Mouse (Mus musculus) erythroblast, embryonic 14.5 days (primary cell): ENCODE measurements around the gene Slc7a6. TPM values are rescaled to one million over a fixed set of nuclear protein-coding genes. Genes with fewer than 3 reads are reported as not detected.
A peak's percentile ranks its signal among the peaks of the same experiment; 100 is the strongest.

Experiments
- H3K27me3 ChIP-seq: 2 replicates; pipeline ENCODE4 v1.6.1; 2012; ENCODE audit warnings: inconsistent platforms; ENCODE audit not compliant: control insufficient read depth
- H3K36me3 ChIP-seq: 2 replicates; pipeline ENCODE4 v1.6.1; 2012; ENCODE audit warnings: mild to moderate bottlenecking, inconsistent platforms; ENCODE audit not compliant: control insufficient read depth
- H3K4me1 ChIP-seq: 2 replicates; pipeline ENCODE4 v1.6.1; 2012; ENCODE audit warnings: inconsistent platforms; ENCODE audit not compliant: control insufficient read depth
- H3K4me3 ChIP-seq: replicated peaks from 2 replicates; pipeline ENCODE3; 2012; ENCODE audit warnings: moderate library complexity, mild to moderate bottlenecking, inconsistent platforms
- H3K9me3 ChIP-seq: 2 replicates; pipeline ENCODE4 v1.6.1; 2012; ENCODE audit warnings: low read length, inconsistent platforms, mixed read lengths; ENCODE audit not compliant: control insufficient read depth
- GATA1 ChIP-seq: IDR thresholded peaks from 2 replicates; pipeline ENCODE4 v1.6.1; 2012; ENCODE audit warnings: low read length, inconsistent platforms, mixed read lengths
- TAL1 ChIP-seq: IDR thresholded peaks from 3 replicates; pipeline ENCODE4 v1.6.1; 2012; ENCODE audit warnings: low read length, inconsistent platforms, mixed read lengths
- polyA plus RNA-seq: library from polyadenylated mRNA; stranded (reverse); fragments of >175 nt; gene quantifications from 2 replicates; pipeline ENCODE4 v1.2.3, GENCODE M21; 2012

Slc7a6 gene
- 0.03 and 0.06 TPM in 2 replicates for polyA plus RNA-seq

DNA sequence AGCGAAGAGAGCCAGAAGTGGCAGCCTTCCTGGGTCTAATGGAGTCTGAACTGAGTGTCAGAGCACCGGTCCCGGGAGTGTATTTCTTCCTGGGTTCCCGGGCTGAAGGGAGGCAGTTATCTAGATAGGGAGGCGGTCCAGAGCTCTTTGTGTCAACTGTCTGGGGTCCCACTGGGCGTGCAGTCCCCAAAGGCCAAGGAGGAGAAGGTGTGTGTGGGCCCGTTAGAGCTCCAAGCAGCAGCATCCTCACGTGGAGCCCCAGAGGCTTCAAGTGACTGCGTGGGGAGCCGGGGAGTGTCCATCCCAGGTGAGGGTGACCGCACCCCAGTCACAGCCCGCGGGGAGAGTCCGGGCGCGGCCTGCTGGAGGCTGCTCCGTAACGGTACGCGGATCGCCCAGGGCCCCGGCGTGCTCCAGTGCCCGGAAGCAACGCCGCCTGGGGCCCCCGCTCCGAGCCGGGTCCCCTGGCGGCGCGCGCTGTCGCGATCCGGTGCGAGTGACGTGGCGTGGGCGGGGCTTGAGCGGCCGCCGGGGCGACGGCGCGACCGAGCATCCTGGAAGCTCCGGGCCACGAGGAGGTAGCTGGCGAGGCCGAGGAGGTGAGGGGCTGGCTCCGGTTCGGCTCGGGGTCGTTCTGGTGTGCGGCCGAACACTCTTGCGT lies at the start of gene Slc7a6:
Slc7a6 (plus strand) TSS at position 502 of the 661 bp plus-strand sequence.
- Histone ChIP-seq H3K4me1 (peaks cover 22% of the 10 kb centered on the region), H3K36me3 (peaks cover 3% of the 10 kb centered on the region), H3K4me3 (peak within 1 kb of the TSS; percentile 82), H3K9me3 (no peaks in the 10 kb centered on the region), H3K27me3 (peaks cover 36% of the 10 kb centered on the region)
- TF ChIP-seq GATA1 (no peak), TAL1 (no peak)

GRCm38 (mm10) chr8:106123443-106123842 lies 45.2 kb upstream of the Slc7a6 start:
- peaks cover 67% of the 10 kb centered on the region for H3K36me3 ChIP-seq
- no peak for TF ChIP-seq GATA1
- TF ChIP-seq TAL1 = no peak
- no peaks in the 10 kb centered on the region for H3K27me3 ChIP-seq
- no peaks in the 10 kb centered on the region for H3K9me3 ChIP-seq
- H3K4me3 ChIP-seq = no peak overlapping the region
- H3K4me1 ChIP-seq = no peaks in the 10 kb centered on the region

DNA sequence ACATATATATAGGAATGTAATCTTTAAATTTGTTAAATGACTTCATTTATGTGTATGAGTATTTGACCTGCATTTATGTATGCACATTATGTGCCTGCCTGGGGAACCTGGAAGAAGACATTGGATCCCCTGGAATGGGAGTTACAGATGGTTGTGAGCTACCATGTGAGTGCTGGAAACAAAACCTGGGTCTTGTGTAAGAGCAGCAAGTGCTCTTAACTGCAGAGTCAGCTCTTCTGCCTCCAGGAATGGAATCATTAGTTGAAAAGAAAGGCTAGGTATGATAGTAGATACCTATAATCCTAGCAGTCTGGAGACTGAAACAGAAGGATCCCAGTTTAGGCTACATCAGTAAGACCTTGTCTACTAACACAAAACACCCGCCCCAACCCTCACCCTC lies 42.6 kb upstream of the Slc7a6 start:
- H3K36me3 ChIP-seq = peaks cover 71% of the 10 kb centered on the region
- TF ChIP-seq GATA1 = no peak
- TF ChIP-seq TAL1 = no peak

DNA sequence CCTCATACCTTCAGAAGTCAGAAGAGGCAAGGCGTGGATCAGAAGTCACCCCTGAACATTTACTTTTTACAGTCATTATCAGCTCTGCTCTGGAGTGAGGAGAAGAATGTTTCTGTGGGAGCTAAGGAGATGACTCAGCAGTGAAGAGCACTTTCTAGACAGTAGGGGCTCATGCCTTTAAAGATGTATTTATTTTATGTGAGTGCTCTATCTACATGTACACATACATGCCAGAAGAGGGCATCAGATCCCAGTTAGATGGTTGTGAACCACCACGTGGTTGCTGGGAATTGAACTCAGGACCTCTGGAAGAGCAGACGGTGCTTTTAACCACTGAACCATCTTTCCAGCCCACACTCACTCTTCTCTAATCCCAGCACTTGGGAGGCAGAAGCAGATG lies 41.6 kb upstream of the Slc7a6 start:
- H3K4me3 ChIP-seq = no peak overlapping the region
- H3K36me3 ChIP-seq = peaks cover 74% of the 10 kb centered on the region
- no peaks in the 10 kb centered on the region for H3K27me3 ChIP-seq
- H3K9me3 ChIP-seq = no peaks in the 10 kb centered on the region
- TF ChIP-seq TAL1 = no peak
- TF ChIP-seq GATA1 = no peak
- peaks cover 5% of the 10 kb centered on the region for H3K4me1 ChIP-seq

More for the DNA sequence above, 42.6 kb upstream of the Slc7a6 start:
- Histone ChIP-seq H3K4me3 (no peak overlapping the region), H3K27me3 (no peaks in the 10 kb centered on the region), H3K4me1 (no peaks in the 10 kb centered on the region; the same call in 1 of the 2 replicates), H3K9me3 (no peaks in the 10 kb centered on the region)

DNA sequence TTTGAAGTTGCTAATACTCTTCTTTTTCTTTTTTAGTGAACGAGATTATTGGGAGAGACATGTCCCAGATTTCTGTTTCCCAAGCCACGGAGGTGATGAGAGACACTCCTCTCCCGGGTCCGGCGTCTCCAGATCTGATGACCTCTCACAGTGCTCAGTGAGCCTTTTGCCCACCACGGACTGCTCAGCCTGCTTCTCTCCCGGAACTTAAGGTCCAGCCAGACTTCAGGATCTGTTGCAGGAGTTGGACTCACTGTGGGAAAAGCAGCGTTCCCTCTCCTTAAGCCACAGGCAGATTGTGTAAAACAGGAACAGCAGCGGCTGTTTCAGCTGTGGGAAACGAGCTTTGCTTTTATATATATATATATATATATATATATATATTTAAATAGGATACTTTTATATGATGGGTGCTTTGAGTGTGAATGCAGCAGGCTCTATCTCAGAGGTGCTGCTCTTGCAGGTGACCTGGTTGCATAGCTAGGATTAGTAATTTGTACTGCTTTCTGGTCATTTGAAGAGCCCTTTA lies 40.7 kb upstream of the Slc7a6 start:
- no peak for TF ChIP-seq GATA1
- Histone ChIP-seq H3K9me3 (no peaks in the 10 kb centered on the region), H3K4me1 (peaks cover 7% of the 10 kb centered on the region), H3K4me3 (no peak overlapping the region), H3K36me3 (peaks cover 82% of the 10 kb centered on the region), H3K27me3 (peaks cover under 1% of the 10 kb centered on the region; the same call in 1 of the 2 replicates)

DNA sequence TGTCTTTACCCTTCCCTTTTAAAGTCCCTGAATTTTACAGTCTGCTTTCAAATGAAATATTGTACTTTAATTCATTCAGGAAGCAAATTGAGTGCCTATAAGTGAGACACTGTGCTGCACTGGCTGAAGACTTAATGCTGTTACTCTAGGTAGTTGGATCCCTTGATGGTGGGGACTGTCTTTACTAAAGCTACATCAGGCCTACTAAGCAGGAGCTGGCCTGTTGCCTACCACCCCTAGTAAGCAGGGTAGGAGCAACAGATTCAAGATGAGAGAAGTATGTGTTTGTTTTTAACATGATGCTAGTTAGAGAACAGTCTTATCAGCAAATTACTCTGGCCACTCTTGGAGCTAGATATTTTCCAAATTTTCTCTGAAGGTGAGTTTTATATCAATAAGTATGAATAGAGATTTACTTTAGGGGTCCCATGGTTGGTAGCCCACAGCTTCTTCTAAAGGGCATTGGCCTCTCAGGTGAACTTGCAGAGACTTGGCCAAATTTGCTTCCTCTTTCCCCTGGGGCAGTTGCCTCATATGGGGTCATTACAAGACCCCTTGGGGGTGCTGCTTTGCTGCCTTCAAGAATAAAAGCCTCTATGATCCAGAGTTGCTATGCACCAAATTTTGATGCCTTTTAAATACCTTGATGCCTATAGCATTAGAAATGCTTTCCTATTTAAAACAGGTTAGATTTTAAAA lies 39.3 kb upstream of the Slc7a6 start:
- no peaks in the 10 kb centered on the region for H3K9me3 ChIP-seq
- TF ChIP-seq GATA1 (no peak), TAL1 (no peak)
- H3K4me3 ChIP-seq = no peak overlapping the region
- H3K36me3 ChIP-seq = peaks cover 80% of the 10 kb centered on the region
- peaks cover 15% of the 10 kb centered on the region for H3K27me3 ChIP-seq
- peaks cover 7% of the 10 kb centered on the region for H3K4me1 ChIP-seq

GRCm38 (mm10) chr8:106129997-106130396 lies 38.7 kb upstream of the Slc7a6 start:
- Histone ChIP-seq H3K4me1 (peaks cover 7% of the 10 kb centered on the region), H3K4me3 (no peak overlapping the region), H3K36me3 (peaks cover 76% of the 10 kb centered on the region), H3K9me3 (no peaks in the 10 kb centered on the region; the same call in 1 of the 2 replicates), H3K27me3 (peaks cover 21% of the 10 kb centered on the region)
- TF ChIP-seq TAL1 (no peak), GATA1 (no peak)

DNA sequence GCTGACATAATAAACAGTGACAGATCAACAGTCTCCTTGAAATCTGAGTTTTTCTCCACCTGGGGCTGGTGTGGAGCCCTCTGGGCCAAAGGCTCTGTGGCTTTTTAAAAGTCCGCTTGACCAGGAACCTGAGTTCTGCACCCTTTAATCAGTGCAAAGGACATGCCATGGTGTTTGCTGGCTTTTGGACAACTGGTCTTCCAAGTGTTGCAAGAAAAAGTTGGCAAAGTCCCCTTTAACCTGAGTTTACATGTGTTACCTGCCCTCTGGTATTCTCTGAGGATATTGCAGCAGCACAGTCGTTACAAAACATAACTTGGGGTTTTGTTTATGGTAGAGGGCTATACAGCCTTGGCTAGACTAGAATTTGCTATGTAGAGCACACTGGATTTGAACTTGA lies 38.2 kb upstream of the Slc7a6 start:
- Histone ChIP-seq H3K9me3 (no peaks in the 10 kb centered on the region; the same call in 1 of the 2 replicates), H3K36me3 (peaks cover 76% of the 10 kb centered on the region), H3K4me3 (no peak overlapping the region), H3K4me1 (peaks cover 7% of the 10 kb centered on the region), H3K27me3 (peaks cover 27% of the 10 kb centered on the region)
- TF ChIP-seq TAL1 (no peak), GATA1 (no peak)

DNA sequence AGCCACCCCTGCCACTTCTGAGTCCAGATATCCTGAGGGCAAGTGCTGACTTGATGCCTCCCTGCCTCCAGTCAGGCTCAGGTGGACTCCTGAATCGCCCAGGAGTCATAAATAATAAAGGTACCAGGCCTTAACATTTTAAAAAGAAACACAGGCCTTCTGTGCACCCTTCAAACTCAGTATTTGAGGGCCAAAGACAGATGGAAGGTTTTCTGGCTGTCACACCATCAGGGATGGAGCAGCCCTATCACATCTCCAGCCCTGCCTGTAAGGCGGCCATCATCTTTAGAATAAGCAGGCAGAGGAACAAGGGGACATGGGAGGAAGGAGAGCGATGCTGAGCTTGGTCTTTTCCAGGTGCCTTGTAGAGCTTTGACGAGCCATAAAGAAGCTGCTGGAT lies 37.6 kb upstream of the Slc7a6 start:
- Histone ChIP-seq H3K36me3 (peaks cover 74% of the 10 kb centered on the region), H3K27me3 (peaks cover 32% of the 10 kb centered on the region), H3K4me3 (no peak overlapping the region), H3K9me3 (peaks cover 4% of the 10 kb centered on the region; the same call in 1 of the 2 replicates), H3K4me1 (peaks cover 11% of the 10 kb centered on the region)
- TF ChIP-seq TAL1 (no peak), GATA1 (no peak)
